Mouse (Mus musculus) kidney, embryonic 14.5 days (tissue): ENCODE measurements at regions not wholly inside any gene's neighbourhood (a gene's known extent, or its start where the extent isn't known, plus 50 kb on each side); places are given as distances from the start of the nearest gene placed in this dataset.

Experiments
- ATAC-seq: fragments of 200-750 bp; cut with Nextera tagmentation; 2 replicates; pipeline ENCODE4 v1.8.0; 2017; ENCODE audit warnings: moderate number of reproducible peaks, mild to moderate bottlenecking, moderate TSS enrichment, moderate library complexity; ENCODE audit not compliant: low FRiP score, low TSS enrichment
- H3K27ac ChIP-seq: fragments of 300-500 bp; sonication (generic); 2 replicates; pipeline ENCODE4 v1.5.1; 2014; ENCODE audit warnings: low read depth, mild to moderate bottlenecking, low read length, moderate library complexity, mixed read lengths
- H3K27me3 ChIP-seq: fragments of 300-500 bp; sonication (generic); 2 replicates; pipeline ENCODE4 v1.6.1; 2014; ENCODE audit warnings: mild to moderate bottlenecking, low read length; ENCODE audit not compliant: control insufficient read depth, insufficient read depth
- H3K36me3 ChIP-seq: fragments of 300-500 bp; sonication (generic); 2 replicates; pipeline ENCODE4 v1.6.1; 2014; ENCODE audit warnings: low read length, mixed read lengths; ENCODE audit not compliant: control insufficient read depth, insufficient read depth
- H3K4me1 ChIP-seq: fragments of 300-500 bp; sonication (generic); 2 replicates; pipeline ENCODE4 v1.6.1; 2014; ENCODE audit warnings: low read length, mixed read lengths; ENCODE audit not compliant: control insufficient read depth, insufficient read depth
- H3K4me2 ChIP-seq: fragments of 300-500 bp; sonication (generic); replicated peaks from 2 replicates; pipeline ENCODE4 v1.6.1; 2014; ENCODE audit warnings: low read depth, mild to moderate bottlenecking, low read length
- H3K4me3 ChIP-seq: fragments of 300-500 bp; sonication (generic); 2 replicates; pipeline ENCODE4 v1.5.1; 2014; ENCODE audit warnings: mild to moderate bottlenecking, low read length
- H3K9ac ChIP-seq: fragments of 300-500 bp; sonication (generic); 2 replicates; pipeline ENCODE4 v1.6.1; 2014; ENCODE audit warnings: low read depth, mild to moderate bottlenecking, low read length, moderate library complexity
- H3K9me3 ChIP-seq: fragments of 300-500 bp; sonication (generic); 2 replicates; pipeline ENCODE4 v1.6.1; 2016; ENCODE audit warnings: low read length; ENCODE audit not compliant: control insufficient read depth
- WGBS: fragments of 180-500 bp; shearing (Covaris S2); extraction: QIAGEN DNeasy Blood & Tissue Kit; methylation state at CpG from one replicate; pipeline ENCODE4 v1.1.7; 2014; 5-methylcytosine and 5-hydroxymethylcytosine counted together

DNA sequence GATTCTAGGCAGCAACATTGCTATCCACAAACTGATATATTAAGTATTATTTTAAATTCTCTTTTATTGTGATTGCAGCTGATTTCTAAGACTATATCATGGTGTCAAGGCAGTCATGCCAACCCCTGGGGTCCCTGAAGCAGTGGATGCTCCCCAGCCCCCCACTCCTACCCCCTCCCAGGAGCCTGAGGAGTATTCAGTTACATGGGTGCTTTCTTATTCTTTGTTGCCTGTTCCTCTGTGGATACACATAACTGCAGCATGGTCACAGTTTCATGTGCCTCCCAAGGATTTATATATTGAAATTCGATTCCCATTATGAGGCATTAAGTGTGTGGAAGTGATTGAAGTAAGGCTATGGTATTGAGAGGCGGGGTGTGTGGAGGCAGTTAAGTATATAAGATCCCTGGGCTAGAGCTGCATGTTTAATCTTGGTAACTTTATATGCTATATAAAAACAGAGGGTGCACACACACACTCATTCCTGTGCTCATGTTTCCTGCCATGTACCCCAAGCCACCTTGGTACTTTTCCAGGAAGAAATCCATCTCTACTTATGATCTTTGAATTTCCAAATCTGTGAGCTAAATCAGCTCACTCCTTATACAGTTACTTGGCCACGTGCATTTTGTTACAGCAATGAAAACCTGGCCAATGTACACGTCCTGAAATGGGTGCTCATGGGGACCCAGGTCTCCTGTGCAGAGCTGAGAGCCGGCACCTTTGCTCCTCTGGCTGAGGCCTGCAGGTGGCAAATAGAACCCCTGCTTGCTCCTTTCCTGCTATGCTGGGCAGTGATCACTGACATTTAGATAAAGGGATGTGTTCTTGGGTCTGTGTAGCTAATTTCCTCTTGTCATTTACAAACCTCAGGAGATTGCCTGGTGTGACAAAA is 259.0 kb downstream of the Nek10 start:
- Histone ChIP-seq H3K4me1 (no peaks in the 10 kb centered on the region), H3K27me3 (no peaks in the 10 kb centered on the region), H3K36me3 (no peaks in the 10 kb centered on the region), H3K4me2 (no peak overlapping the region), H3K9me3 (no peaks in the 10 kb centered on the region), H3K9ac (no peak overlapping the region; the same call in 1 of the 2 replicates), H3K27ac (no peak overlapping the region), H3K4me3 (no peak overlapping the region)
- peak; percentile 75; the same call in 1 of the 2 replicates for ATAC-seq
- WGBS: 52% methylated on average over 5 of the region's 5 CpGs

DNA sequence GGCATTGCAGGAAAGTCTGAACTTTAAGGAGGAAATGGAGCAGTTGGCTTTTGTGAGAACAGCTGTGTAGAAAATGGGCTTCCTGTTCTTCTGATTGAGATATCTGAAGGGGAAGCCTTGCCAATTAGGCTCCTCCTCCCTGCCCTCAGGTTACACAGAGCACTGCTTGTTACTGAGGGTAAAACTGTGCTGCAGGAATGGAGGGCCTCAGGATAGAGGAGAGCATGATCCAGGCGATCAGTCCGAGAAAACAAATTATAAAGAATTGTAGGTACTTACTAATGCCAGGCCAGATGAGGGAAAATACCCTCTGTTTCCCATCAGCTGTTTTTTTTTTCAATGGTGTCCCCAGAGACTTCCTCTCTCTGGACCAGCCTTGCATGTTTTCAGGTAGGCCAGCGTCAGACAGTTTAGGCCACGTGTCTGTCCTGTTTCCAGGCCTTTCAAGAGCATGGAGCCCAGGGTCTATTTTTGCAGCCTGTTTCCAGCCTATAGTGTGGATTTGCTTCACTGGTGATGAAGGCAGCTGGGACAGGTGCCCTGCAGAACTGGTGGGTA is 259.7 kb downstream of the Nek10 start:
- H3K27ac ChIP-seq: no peak overlapping the region
- no peaks in the 10 kb centered on the region for H3K4me1 ChIP-seq
- no peaks in the 10 kb centered on the region for H3K36me3 ChIP-seq
- H3K4me3 ChIP-seq: no peak overlapping the region
- 57% methylated on average over 4 of the region's 4 CpGs for WGBS
- no peak overlapping the region for H3K9ac ChIP-seq
- peak; percentile 66; the same call in 1 of the 2 replicates for ATAC-seq
- no peak overlapping the region for H3K4me2 ChIP-seq
- no peaks in the 10 kb centered on the region for H3K9me3 ChIP-seq
- no peaks in the 10 kb centered on the region for H3K27me3 ChIP-seq

DNA sequence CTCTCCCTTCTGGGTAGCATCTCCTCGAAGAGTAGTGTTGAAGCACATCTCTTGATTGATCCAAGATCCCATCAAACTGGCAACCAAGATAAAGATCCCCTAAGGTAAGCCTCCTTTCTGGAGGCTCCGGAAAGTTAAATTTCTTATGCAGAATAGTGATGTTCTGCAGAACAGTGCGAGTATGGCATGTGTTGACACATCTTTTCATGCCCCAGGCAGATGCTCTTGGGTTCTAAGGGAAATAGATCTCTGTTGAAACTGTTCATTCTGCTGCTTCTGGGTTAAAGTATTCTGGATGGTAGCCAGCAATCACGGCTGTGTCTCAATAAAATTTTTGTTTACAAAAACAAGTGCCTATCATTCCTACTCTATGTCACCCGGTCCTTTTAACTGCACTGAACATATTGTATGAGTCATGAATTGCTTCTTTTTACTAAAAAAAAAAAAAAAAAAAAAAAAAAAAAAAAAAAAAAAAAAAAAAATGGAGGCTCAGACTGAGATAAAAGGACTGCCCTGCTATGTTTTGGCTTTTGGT is 261.8 kb downstream of the Nek10 start:
- Histone ChIP-seq H3K9ac (no peak overlapping the region), H3K4me1 (no peaks in the 10 kb centered on the region), H3K27me3 (no peaks in the 10 kb centered on the region), H3K4me2 (no peak overlapping the region), H3K4me3 (no peak overlapping the region), H3K27ac (no peak overlapping the region), H3K9me3 (no peaks in the 10 kb centered on the region), H3K36me3 (no peaks in the 10 kb centered on the region)
- WGBS: 78% methylated on average over 5 of the region's 5 CpGs
- no peak for ATAC-seq

DNA sequence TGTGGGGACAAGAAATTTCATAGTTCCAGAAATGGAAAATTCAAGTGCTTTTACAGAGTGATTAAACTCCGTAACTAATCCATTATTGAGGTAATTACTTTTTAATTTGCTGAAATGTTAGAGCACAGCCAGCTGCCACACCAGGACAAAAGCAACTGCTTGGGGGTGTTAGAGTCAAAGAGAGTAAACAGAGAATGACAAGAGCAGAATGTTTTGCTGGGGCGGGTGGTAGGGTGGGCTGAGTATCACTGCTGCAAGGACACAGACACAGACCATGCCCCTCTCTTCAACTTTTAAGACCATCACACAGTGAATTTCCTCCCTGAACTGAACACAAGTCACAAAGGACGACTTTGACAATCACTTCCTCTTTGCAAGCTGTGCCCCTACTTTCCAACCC is 272.7 kb downstream of the Nek10 start:
- Histone ChIP-seq H3K4me3 (no peak overlapping the region), H3K4me2 (no peak overlapping the region), H3K27ac (no peak overlapping the region), H3K4me1 (no peaks in the 10 kb centered on the region), H3K27me3 (no peaks in the 10 kb centered on the region), H3K9me3 (no peaks in the 10 kb centered on the region), H3K9ac (no peak overlapping the region), H3K36me3 (no peaks in the 10 kb centered on the region)
- WGBS: 35% methylated on average over 3 of the region's 3 CpGs
- ATAC-seq: no peak

DNA sequence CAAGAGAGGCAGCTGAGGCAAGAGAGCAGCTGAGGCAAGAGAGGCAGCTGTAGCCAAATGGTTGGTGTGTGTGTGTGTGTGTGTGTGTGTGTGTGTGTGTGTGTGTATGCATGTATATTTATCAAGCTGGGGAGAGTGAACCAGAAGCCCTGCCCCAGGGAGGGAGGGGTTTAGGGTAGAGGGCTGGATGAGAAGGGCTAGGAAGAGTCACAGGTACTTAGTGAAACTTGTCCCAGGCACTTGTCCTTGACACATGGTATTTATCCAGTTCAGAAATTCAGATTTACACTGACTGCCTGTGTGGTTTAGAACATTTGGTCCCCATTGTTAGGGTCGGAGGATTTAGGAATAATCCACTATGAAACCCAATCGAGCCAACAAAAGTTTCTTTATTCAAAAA is 279.7 kb downstream of the Nek10 start:
- Histone ChIP-seq H3K36me3 (no peaks in the 10 kb centered on the region), H3K4me2 (no peak overlapping the region), H3K9ac (no peak overlapping the region), H3K27ac (no peak overlapping the region), H3K4me3 (no peak overlapping the region), H3K9me3 (no peaks in the 10 kb centered on the region), H3K27me3 (no peaks in the 10 kb centered on the region), H3K4me1 (no peaks in the 10 kb centered on the region)
- ATAC-seq: no peak
- WGBS: 87% methylated on average over 2 of the region's 2 CpGs

DNA sequence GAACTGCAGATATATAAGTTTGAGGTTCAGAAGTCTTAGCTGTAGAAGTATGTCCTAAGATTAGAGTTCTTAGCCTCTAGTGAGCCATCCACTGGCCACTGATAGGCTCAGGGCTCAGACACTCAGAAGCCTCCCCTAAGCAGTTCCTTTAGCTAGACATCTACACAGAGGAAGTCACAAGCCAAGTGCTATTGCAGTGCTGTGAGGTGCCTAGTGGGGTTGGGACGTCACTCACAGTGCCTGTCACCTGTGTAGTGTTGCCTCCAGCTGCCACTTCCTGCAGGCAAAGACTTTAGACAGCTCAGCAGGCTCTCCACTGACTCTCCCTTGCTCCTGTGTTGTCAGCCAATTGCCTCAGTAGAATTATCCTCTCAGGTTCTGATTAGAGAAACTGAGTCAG is 280.6 kb downstream of the Nek10 start:
- 63% methylated on average over 1 of the region's 1 CpGs for WGBS
- no peak for ATAC-seq
- H3K4me3 ChIP-seq: no peak overlapping the region

DNA sequence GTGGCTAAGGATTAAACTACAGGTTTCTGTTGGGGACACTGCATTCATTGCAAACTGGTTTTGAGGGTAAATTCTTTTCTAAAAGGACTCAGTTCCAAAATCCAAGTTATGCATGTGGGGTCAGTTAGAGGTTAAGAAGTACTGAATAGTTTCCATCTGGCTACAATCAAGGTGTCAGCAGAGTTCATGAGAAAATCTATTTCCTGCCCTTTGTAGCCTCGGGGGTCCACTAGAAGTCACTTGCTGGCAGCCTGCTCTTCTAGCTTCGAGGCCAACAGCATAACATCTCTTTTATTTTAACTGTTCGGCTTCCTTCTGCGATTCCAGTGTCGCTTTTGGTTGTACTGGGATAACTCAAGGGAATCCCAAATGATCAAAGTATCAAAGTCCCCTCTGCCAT is 283.8 kb downstream of the Nek10 start:
- no peaks in the 10 kb centered on the region for H3K27me3 ChIP-seq
- H3K9ac ChIP-seq: no peak overlapping the region
- ATAC-seq: no peak
- no peak overlapping the region for H3K4me2 ChIP-seq
- no peaks in the 10 kb centered on the region for H3K4me1 ChIP-seq
- 51% methylated on average over 5 of the region's 5 CpGs for WGBS
- no peaks in the 10 kb centered on the region for H3K36me3 ChIP-seq
- H3K27ac ChIP-seq: no peak overlapping the region
- no peak overlapping the region for H3K4me3 ChIP-seq
- no peaks in the 10 kb centered on the region for H3K9me3 ChIP-seq

More for the DNA sequence above, 280.6 kb downstream of the Nek10 start:
- no peak overlapping the region for H3K4me2 ChIP-seq
- H3K36me3 ChIP-seq: no peaks in the 10 kb centered on the region
- H3K9ac ChIP-seq: no peak overlapping the region
- H3K9me3 ChIP-seq: no peaks in the 10 kb centered on the region
- no peak overlapping the region for H3K27ac ChIP-seq
- no peaks in the 10 kb centered on the region for H3K4me1 ChIP-seq
- no peaks in the 10 kb centered on the region for H3K27me3 ChIP-seq

DNA sequence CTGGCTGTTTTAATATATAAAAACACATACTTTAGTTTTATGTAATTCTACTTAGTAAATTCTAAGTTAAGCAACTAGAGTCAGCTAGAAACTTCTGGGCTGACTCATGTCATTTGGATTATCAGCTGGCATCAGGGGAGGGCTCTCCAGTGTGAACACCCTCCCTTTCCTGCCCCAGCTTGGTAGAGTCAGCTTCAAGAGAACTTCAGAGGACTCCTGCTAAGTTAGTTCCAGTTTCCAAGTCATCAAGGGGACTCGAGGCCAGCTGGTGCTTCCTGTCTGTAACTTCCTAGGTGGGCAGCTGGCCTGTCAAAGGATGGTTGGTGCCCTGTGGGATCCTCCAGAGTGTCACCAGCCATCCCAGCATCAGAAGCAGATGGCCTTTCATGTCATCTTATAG is 293.6 kb downstream of the Nek10 start:
- H3K27ac ChIP-seq: no peak overlapping the region
- 54% methylated on average over 1 of the region's 1 CpGs for WGBS
- ATAC-seq: no peak
- H3K4me1 ChIP-seq: no peaks in the 10 kb centered on the region
- no peaks in the 10 kb centered on the region for H3K27me3 ChIP-seq
- no peak overlapping the region for H3K4me2 ChIP-seq
- no peaks in the 10 kb centered on the region for H3K36me3 ChIP-seq
- no peak overlapping the region for H3K9ac ChIP-seq
- no peaks in the 10 kb centered on the region for H3K9me3 ChIP-seq
- no peak overlapping the region for H3K4me3 ChIP-seq

DNA sequence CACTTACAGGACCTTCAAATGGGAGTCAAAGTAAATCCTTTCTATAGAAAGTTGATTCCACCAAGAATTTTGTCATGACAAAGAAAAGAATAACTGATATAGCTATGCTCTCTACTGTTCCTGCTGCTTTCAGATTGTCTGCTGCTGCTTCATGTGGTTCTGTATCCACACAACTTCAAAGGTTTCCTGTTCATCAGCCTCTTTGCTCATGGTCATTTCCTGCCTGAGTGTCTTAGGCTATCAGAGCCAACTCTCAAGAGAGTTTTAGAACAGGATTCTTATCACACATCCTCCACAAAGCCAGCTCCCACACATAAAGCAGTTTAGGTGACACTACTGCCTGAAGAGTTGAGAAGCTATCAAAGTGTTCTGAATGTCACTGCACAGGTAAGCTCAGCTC is 296.7 kb downstream of the Nek10 start:
- ATAC-seq: no peak
- H3K4me3 ChIP-seq: no peak overlapping the region
- H3K36me3 ChIP-seq: no peaks in the 10 kb centered on the region
- H3K9me3 ChIP-seq: no peaks in the 10 kb centered on the region
- no peaks in the 10 kb centered on the region for H3K27me3 ChIP-seq
- no peaks in the 10 kb centered on the region for H3K4me1 ChIP-seq
- no peak overlapping the region for H3K4me2 ChIP-seq
- H3K9ac ChIP-seq: no peak overlapping the region
- no peak overlapping the region for H3K27ac ChIP-seq
